Mouse (Mus musculus) c-Kit-positive CD71-positive TER-119-negative erythroid progenitor cells, embryonic 14.5 days (primary cell): Measurements from ENCODE around the gene Lmo1.

Source experiments
- DNase-seq: peaks from one replicate; pipeline ENCODE4 v3.0.0-alpha.2; 2013; ENCODE audit warnings: low read depth

Lmo1 gene

DNA sequence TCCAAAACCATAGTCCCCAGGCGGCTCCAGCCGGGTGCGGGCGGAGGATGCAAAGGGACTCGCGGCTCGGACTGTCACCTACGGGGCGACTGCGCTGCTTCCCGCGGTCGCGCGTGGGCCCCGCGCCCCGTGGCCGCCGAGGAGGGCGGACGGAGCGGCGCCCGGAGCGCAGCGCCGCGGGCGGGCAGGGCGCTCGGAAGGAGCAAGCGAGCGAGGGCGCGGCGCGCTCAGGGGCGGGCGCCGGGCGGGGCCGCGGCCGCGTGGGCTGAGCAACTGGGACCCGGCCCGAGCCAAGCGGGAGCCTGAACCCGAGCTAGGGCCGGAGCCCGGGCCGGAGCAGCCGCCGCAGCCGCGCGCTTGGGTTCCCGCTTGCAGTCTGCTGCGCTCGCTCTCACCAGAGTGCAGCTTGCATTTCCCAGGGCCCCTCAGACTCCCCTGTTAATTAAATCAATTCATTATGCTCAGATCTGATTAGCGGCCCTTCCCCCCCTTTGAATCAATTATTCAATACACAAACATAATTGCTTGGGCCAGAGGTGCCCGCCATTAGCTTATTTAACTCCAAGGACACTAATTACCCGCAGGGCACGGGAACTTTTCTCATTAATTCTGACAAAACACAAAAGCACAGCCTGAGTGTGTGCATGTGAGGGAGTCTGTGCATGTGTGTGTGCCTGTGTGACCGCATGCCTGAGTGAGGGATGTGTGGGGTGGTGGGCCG is at the start of gene Lmo1:
Lmo1 (minus strand) TSS at position 259 of the 721 bp plus-strand sequence.
- no peak for DNase-seq

GRCm38 (mm10) chr7:109221716-109222110 is 46.7 kb upstream of the Lmo1 start:
- no peak for DNase-seq

DNA sequence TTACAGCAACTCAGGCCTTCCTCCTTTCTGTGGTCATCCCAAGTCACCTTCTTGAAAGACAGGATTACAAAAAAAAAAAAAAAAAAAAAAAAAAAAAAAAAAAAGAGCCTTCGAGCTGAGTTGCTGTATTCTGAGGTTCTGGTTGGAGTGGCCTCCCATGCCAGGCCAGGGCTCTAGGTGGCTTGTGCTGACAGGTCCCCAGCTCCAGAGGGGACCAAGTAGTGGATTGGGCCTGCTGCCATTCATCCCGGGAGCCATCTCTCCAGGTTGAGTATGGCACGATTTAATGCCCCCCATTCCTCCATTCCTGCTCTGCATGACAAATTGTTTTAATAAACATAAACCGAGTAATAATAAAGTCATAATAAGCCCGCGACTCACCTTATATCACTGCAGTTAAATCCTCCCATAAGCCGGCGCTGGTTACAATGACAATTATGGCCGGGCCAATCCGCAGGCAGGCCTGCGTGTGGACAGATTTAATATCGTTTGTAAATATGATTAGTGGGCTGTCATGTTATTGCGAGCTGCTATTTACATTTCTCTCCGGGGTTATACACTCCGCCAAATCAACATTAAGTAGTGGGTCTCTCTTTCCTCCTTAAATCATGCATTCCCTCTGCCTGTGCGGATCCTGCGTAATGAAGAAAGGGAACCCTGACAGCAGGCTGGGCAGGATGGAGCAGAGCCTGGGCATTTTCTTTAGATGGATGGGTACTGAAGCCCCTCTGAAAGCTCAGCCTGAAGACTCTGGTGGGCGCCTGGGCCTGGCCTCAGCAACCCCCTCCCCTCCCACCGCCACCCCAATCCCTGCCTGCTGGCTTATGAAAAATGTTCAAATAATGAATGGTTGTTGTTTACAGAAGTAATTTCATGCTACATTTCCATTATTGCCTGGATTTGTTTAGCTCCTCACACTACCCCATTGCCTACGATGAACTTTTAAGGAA is 46.0 kb upstream of the Lmo1 start:
- no peak for DNase-seq

DNA sequence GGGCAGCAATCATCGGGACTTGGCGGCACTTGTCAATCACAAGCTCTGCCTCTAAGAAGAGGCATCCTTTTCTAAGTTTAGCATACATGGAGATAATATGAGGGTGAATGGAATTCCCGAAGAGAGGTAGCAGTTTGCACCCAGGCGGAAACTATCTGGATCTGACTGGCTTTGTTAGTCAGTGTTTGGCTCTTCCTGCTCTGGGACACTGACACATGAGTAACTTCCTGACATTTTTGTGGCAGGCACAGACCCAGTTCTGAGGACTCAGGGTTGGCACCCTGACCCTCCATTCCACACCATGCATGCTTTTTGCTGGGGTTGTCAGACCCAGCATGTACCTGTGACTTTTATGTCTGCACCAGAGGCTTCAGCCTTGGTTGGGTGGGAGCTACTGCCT is 45.0 kb upstream of the Lmo1 start:
- no peak for DNase-seq

- DNase-seq = no peak
Measured at GRCm38 (mm10) chr7:109218977-109219271, 43.9 kb upstream of the Lmo1 start.

- peak; percentile 30 for DNase-seq
Measured at GRCm38 (mm10) chr7:109218130-109218976, 43.3 kb upstream of the Lmo1 start.

DNA sequence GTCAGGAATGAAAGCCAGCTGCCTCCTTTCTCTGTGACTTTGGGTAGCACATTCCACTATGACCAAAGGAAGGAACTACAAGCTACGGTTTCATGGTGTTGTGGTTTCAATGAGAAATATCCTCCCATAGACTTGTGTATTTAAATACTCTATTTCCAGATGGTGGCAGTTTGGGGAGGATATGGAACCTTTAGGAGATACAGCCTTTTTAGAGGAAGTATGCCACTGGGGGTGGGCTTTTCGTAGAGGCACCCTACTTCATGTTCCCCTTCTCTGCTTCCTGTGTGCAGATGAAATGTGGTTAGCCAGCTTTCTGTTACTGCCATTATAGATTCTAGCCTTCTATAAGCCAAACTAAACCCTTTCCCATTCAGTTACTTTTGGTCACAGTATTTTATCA is 34.8 kb upstream of the Lmo1 start:
- no peak for DNase-seq

GRCm38 (mm10) chr7:109207811-109208210 is 32.8 kb upstream of the Lmo1 start:
- no peak for DNase-seq

GRCm38 (mm10) chr7:109206358-109206757 is 31.4 kb upstream of the Lmo1 start:
- no peak for DNase-seq

- no peak for DNase-seq
Measured at GRCm38 (mm10) chr7:109203140-109203539, 28.1 kb upstream of the Lmo1 start.

DNA sequence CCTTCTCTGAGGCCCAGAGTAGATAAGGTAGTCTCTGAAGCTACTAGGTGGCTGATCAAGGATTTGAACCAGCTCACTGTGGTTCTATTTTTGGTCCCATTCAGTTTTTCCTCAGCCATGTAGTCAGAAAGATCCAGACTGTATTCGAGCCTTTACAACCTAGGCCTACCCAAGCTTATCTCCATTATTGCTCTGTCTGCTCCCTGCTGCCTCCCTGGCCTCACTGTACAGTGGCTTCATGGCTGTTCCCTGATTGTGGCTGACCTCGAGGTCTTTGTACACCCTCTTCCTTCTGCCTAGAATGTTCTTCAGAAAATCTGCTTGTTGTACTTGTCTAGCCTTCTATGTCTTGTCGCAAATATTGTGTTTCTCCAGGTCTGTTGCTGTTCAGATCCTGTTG is 25.6 kb upstream of the Lmo1 start:
- no peak for DNase-seq

DNA sequence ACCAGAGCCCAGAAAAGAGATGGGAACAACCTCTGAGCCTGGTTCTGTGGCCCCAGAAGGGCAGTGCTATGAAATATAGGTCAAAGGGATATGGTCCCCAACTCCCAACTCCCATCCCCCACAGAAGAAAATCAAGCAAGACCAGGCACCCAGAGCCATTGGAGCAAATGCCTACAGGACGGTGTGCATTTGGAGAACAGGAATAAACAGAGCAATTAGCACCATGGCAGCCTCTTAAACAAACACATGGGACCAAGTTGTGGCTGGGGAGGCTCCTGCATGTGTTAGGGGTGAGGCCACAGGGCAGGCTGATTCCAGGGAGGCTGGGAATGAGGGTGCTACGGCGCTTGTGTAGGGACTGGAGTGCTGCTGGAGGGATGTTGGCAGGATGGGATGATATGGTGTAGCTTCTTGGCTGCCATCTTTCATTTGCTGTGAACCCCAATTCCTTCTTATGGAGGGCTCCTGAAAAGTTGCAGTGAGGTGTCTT is 22.2 kb upstream of the Lmo1 start:
- DNase-seq = no peak

DNA sequence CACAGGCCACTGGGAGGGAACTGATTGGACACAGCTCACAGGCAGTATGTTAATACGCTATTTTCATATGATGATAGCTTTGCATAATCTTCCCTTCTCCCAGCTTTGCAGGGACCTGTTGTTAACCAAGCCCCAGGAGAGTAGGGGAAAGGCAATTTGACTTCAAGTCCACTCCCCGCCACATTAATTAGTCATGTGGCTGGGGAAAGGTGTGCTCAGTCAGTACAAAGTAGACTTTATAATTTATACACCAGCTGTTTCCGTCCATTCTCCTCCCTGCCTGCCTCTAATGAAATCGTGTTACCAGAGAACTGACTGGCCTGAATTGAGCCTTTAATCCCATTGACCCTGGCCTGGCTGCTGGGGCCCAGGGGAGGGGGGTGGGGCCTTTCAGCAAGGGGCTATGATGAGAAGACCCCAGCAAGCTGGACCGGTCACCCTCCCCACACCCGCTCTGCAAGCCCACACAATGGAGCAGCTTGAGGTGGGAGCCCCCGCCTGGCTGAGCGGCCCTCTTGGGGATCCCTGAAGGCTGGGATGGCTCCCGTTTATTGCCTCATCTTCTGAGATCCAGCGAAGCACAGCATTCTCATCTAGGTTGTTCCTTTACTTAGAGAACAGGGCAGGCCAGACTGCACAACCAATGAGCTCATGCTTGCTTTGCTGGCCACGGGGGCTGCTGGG is 21.5 kb upstream of the Lmo1 start:
- DNase-seq = no peak

GRCm38 (mm10) chr7:109195982-109196381 is 21.0 kb upstream of the Lmo1 start:
- no peak for DNase-seq

DNA sequence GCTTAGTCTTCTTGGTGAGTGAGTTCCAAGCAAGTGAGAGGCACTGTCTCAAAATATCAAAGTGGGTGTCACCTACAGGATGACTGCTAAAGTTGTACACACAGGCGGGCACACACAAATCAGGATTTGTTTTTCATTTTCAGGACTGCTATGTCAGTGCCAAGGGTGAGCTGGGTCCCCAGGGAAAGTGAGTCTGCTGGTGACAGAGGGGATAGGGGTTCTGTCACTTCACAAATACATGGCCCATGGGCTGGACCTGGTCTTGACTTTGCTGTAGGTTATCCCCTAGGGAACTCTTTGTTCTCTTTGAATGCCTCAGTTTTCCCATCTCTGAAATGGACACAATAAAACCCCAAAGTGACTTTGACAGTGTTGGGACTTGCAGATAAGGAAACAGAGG is 19.8 kb upstream of the Lmo1 start:
- no peak for DNase-seq

GRCm38 (mm10) chr7:109187244-109188035 is 12.4 kb upstream of the Lmo1 start:
- DNase-seq = no peak

GRCm38 (mm10) chr7:109185975-109186374 is 11.0 kb upstream of the Lmo1 start:
- no peak for DNase-seq

- DNase-seq = no peak
Measured at GRCm38 (mm10) chr7:109185564-109185963, 10.6 kb upstream of the Lmo1 start.

- DNase-seq = no peak
Measured at GRCm38 (mm10) chr7:109176688-109177087, 1.7 kb upstream of the Lmo1 start.

- DNase-seq = no peak
Measured at GRCm38 (mm10) chr7:109175670-109176625, 941 bp upstream of the Lmo1 start.
